8 mouse cellular contexts compared by ENCODE assay signal in genomic region chr19:24555466-24555903, GRCm38 (mm10). TPM values are rescaled to one million over a fixed set of nuclear protein-coding genes. Genes with fewer than 3 reads are reported as not detected.
DNase-seq lines count a peak whose midpoint lies in the region; ATAC-seq and TF ChIP-seq lines count a peak whose summit lies in the region.

TSS of gene Pip5k1b (minus strand) at chr19:24555872.

- DNase-seq in CD4-positive helper T cell, adult 2 months (ENCODE audit: low read depth, low spot score), result peak; percentile 24
- peak; percentile 24 to 43 for DNase-seq in natural killer cell, adult 2 months (ENCODE audit: low spot score in 2 of 2)
- peak; percentile 72 for DNase-seq in testis, postnatal 10 days (ENCODE audit: low spot score)

- H3K4me1 ChIP-seq in bone marrow, adult 2 months (ENCODE audit: control insufficient read depth, insufficient read depth, low read length), result peaks cover 2% of the 10 kb centered on the region; the same call in 1 of the 2 replicates
- peaks cover 21% of the 10 kb centered on the region for H3K4me1 ChIP-seq in embryonic facial prominence, embryonic 15.5 days
- peaks cover 17% of the 10 kb centered on the region for H3K4me1 ChIP-seq in heart, embryonic 11.5 days (ENCODE audit: control insufficient read depth, insufficient read depth, low read length)
- peaks cover 42% of the 10 kb centered on the region for H3K4me1 ChIP-seq in kidney, embryonic 15.5 days
- H3K4me1 ChIP-seq in liver, embryonic 12.5 days, result peaks cover 50% of the 10 kb centered on the region

- H3K9me3 ChIP-seq in embryonic facial prominence, embryonic 15.5 days (replicated peaks), result no peaks in the 10 kb centered on the region
- no peaks in the 10 kb centered on the region; the same call in 1 of the 2 replicates for H3K9me3 ChIP-seq in heart, embryonic 11.5 days (replicated peaks; ENCODE audit: control insufficient read depth, low read length)
- H3K9me3 ChIP-seq in kidney, embryonic 15.5 days (replicated peaks), result no peaks in the 10 kb centered on the region
- no peaks in the 10 kb centered on the region for H3K9me3 ChIP-seq in liver, embryonic 12.5 days (replicated peaks)

- H3K36me3 ChIP-seq in embryonic facial prominence, embryonic 15.5 days, result no peaks in the 10 kb centered on the region
- no peaks in the 10 kb centered on the region for H3K36me3 ChIP-seq in heart, embryonic 11.5 days (ENCODE audit: control insufficient read depth, insufficient read depth, low read length)
- no peaks in the 10 kb centered on the region for H3K36me3 ChIP-seq in kidney, embryonic 15.5 days
- no peaks in the 10 kb centered on the region for H3K36me3 ChIP-seq in liver, embryonic 12.5 days

- peak within 1 kb of the TSS; percentile 96 for H3K4me2 ChIP-seq in embryonic facial prominence, embryonic 15.5 days (replicated peaks)
- peak within 1 kb of the TSS; percentile 88 for H3K4me2 ChIP-seq in heart, embryonic 11.5 days
- H3K4me2 ChIP-seq in kidney, embryonic 15.5 days, result peak within 1 kb of the TSS; percentile 96
- H3K4me2 ChIP-seq in liver, embryonic 12.5 days, result peak within 1 kb of the TSS; percentile 94

- peak within 1 kb of the TSS; percentile 79 for H3K4me3 ChIP-seq in bone marrow, adult 2 months (replicated peaks; ENCODE audit: control insufficient read depth, low read depth, low read length)
- H3K4me3 ChIP-seq in embryonic facial prominence, embryonic 15.5 days (replicated peaks), result peak within 1 kb of the TSS; percentile 82
- H3K4me3 ChIP-seq in heart, embryonic 11.5 days (ENCODE audit: low read depth, low read length), result peak within 1 kb of the TSS; percentile 70
- peak within 1 kb of the TSS; percentile 90 for H3K4me3 ChIP-seq in kidney, embryonic 15.5 days (replicated peaks)
- H3K4me3 ChIP-seq in liver, embryonic 12.5 days, result peak within 1 kb of the TSS; percentile 82

- under 1% methylated on average over 39 of the region's 39 CpGs for WGBS in bone marrow, adult 2 months
- 1% methylated on average over 19 of the region's 39 CpGs for WGBS in embryonic facial prominence, embryonic 15.5 days
- under 1% methylated on average over 30 of the region's 39 CpGs for WGBS in heart, embryonic 11.5 days (ENCODE audit: insufficient replicate concordance)
- WGBS in kidney, embryonic 15.5 days, result 0% methylated on average over 37 of the region's 39 CpGs
- WGBS in liver, embryonic 12.5 days (ENCODE audit: insufficient replicate concordance), result under 1% methylated on average over 23 of the region's 39 CpGs

- ATAC-seq in embryonic facial prominence, embryonic 15.5 days (ENCODE audit: insufficient number of reproducible peaks, low FRiP score, low TSS enrichment, low read depth), result peak; percentile 56; the same call in 1 of the 2 replicates
- peak; percentile 53 for ATAC-seq in heart, embryonic 11.5 days (replicated peaks; ENCODE audit: insufficient number of reproducible peaks, low FRiP score, low TSS enrichment)
- peak; percentile 44 for ATAC-seq in kidney, embryonic 15.5 days (replicated peaks; ENCODE audit: low FRiP score)
- ATAC-seq in liver, embryonic 12.5 days, result peak; percentile 54

- TF ChIP-seq CTCF in bone marrow, adult 2 months (IDR thresholded peaks at IDR 0.05; ENCODE audit: control insufficient read depth, insufficient read depth, low read length), result peak; percentile 30; the same call in 1 of the 2 replicates

- peak within 1 kb of the TSS; percentile 45 for H3K9ac ChIP-seq in embryonic facial prominence, embryonic 15.5 days
- peak within 1 kb of the TSS; percentile 73 for H3K9ac ChIP-seq in heart, embryonic 11.5 days (ENCODE audit: low read depth, low read length)
- H3K9ac ChIP-seq in kidney, embryonic 15.5 days, result peak within 1 kb of the TSS; percentile 66
- H3K9ac ChIP-seq in liver, embryonic 12.5 days, result peak within 1 kb of the TSS; percentile 92

- TF ChIP-seq POLR2A in bone marrow, adult 2 months (IDR thresholded peaks at IDR 0.05; ENCODE audit: borderline replicate concordance, control insufficient read depth, low read depth, low read length), result no peak; the same call in 1 of the 2 replicates

- H3K27me3 ChIP-seq in embryonic facial prominence, embryonic 15.5 days, result peaks cover 45% of the 10 kb centered on the region
- no peaks in the 10 kb centered on the region for H3K27me3 ChIP-seq in heart, embryonic 11.5 days (ENCODE audit: control insufficient read depth, insufficient read depth, low read length)
- H3K27me3 ChIP-seq in kidney, embryonic 15.5 days, result peaks cover 6% of the 10 kb centered on the region
- peaks cover 26% of the 10 kb centered on the region for H3K27me3 ChIP-seq in liver, embryonic 12.5 days (replicated peaks)

- H3K27ac ChIP-seq in bone marrow, adult 2 months (ENCODE audit: control insufficient read depth, insufficient read depth, low read depth, low read length, poor library complexity), result peak within 1 kb of the TSS; percentile 94
- H3K27ac ChIP-seq in embryonic facial prominence, embryonic 15.5 days (replicated peaks), result no peak within 1 kb of the TSS
- H3K27ac ChIP-seq in heart, embryonic 11.5 days (ENCODE audit: low read depth, low read length), result peak within 1 kb of the TSS; percentile 80
- H3K27ac ChIP-seq in kidney, embryonic 15.5 days, result peak within 1 kb of the TSS; percentile 77
- peak within 1 kb of the TSS; percentile 93 for H3K27ac ChIP-seq in liver, embryonic 12.5 days

RNA-seq across cellular contexts. Expression of gene Pip5k1b, which starts in this region (rescaled TPM):
- polyA plus RNA-seq in bone marrow, adult 2 months (2011; ENCODE audit: insufficient read depth, insufficient read length, low replicate concordance, missing spikeins), result 10.4 and 16.2 TPM in 2 replicates
- polyA plus RNA-seq in embryonic facial prominence, embryonic 15.5 days (2015; fragmentation: Nextera tagmentation; extraction: Ambion mirVana), result 0.84 and 1.1 TPM in 2 replicates
- 12.3 TPM in 2 replicates for polyA plus RNA-seq in heart, embryonic 11.5 days (2014; fragmentation: Nextera tagmentation; extraction: Ambion mirVana)
- 2.6 and 2.9 TPM in 2 replicates for polyA plus RNA-seq in kidney, embryonic 15.5 days (2015; fragmentation: Nextera tagmentation; extraction: Ambion mirVana)
- polyA plus RNA-seq in liver, embryonic 12.5 days (2016; fragmentation: Nextera tagmentation; extraction: Ambion mirVana), result 9.1 and 9.5 TPM in 2 replicates
